In genomic region chr1:164455614-164456013, GRCm38 (mm10) we compare ENCODE assay signal across 8 mouse cellular contexts. TPM values are rescaled to one million over a fixed set of nuclear protein-coding genes. Genes with fewer than 3 reads are reported as not detected.
DNase-seq lines count a peak whose midpoint lies in the region; ATAC-seq and TF ChIP-seq lines count a peak whose summit lies in the region.

No protein-coding gene starts in this region.

- 45% methylated on average over 7 of the region's 7 CpGs for WGBS in lung, adult 2 months
- WGBS in hindbrain, embryonic 10.5 days = 73% methylated on average over 7 of the region's 7 CpGs
- WGBS in liver, postnatal 0 days (ENCODE audit: insufficient replicate concordance) = 48% methylated on average over 7 of the region's 7 CpGs

- peak; percentile 44 for TF ChIP-seq CTCF in lung, adult 2 months (IDR thresholded peaks at IDR 0.05; ENCODE audit: insufficient read depth, low read length)
- peak; percentile 60 for TF ChIP-seq CTCF in liver, postnatal 0 days (IDR thresholded peaks at IDR 0.05; ENCODE audit: low read depth)

- H3K4me1 ChIP-seq in lung, adult 2 months (ENCODE audit: control insufficient read depth, insufficient read depth, low read length) = no peaks in the 10 kb centered on the region; the same call in none of the 2 replicates
- H3K4me1 ChIP-seq in hindbrain, embryonic 10.5 days (replicated peaks) = peaks cover 51% of the 10 kb centered on the region
- H3K4me1 ChIP-seq in liver, postnatal 0 days (ENCODE audit: insufficient read depth) = peaks cover 20% of the 10 kb centered on the region

- ATAC-seq in liver, postnatal 0 days = no peak
- no peak for ATAC-seq in activated CD4-positive, CD25-positive, alpha-beta regulatory T cell, adult 4 months

- H3K36me3 ChIP-seq in hindbrain, embryonic 10.5 days = peaks cover 32% of the 10 kb centered on the region
- peaks cover 17% of the 10 kb centered on the region for H3K36me3 ChIP-seq in liver, postnatal 0 days (replicated peaks; ENCODE audit: insufficient read depth, low read length)

- H3K9me3 ChIP-seq in hindbrain, embryonic 10.5 days = no peaks in the 10 kb centered on the region
- H3K9me3 ChIP-seq in liver, postnatal 0 days (ENCODE audit: low read length) = no peaks in the 10 kb centered on the region

- H3K27ac ChIP-seq in hindbrain, embryonic 10.5 days = no peak overlapping the region
- peak overlapping the region; percentile 91 for H3K27ac ChIP-seq in liver, postnatal 0 days (ENCODE audit: low read depth)

- TF ChIP-seq EP300 in liver, postnatal 0 days (IDR thresholded peaks at IDR 0.05; ENCODE audit: low read depth) = no peak

- H3K4me3 ChIP-seq in lung, adult 2 months (replicated peaks; ENCODE audit: extremely low read depth, low read depth, low read length) = peak overlapping the region; percentile 66
- peak overlapping the region; percentile 74 for H3K4me3 ChIP-seq in hindbrain, embryonic 10.5 days
- peak overlapping the region; percentile 73 for H3K4me3 ChIP-seq in liver, postnatal 0 days (ENCODE audit: low read depth, low read length)

- TF ChIP-seq POLR2A in lung, adult 2 months (IDR thresholded peaks at IDR 0.05; ENCODE audit: borderline replicate concordance, extremely low read depth, low read depth, low read length) = 0 out of 2 replicates have a peak, but pooled peaks have one; percentile 15

- H3K4me2 ChIP-seq in liver, postnatal 0 days (ENCODE audit: low read depth, low read length) = peak overlapping the region; percentile 76

- H3K27me3 ChIP-seq in hindbrain, embryonic 10.5 days (ENCODE audit: insufficient read depth, poor library complexity, severe bottlenecking) = peaks cover 38% of the 10 kb centered on the region
- H3K27me3 ChIP-seq in liver, postnatal 0 days (ENCODE audit: insufficient read depth, low read length) = peaks cover 24% of the 10 kb centered on the region

- no peak for DNase-seq in lung, adult 2 months
- DNase-seq in lung, postnatal 25 days (ENCODE audit: low spot score) = no peak
- DNase-seq in cerebellum, postnatal 10 days = peak; percentile 68 to 73
- no peak for DNase-seq in hindbrain, embryonic 10.5 days (ENCODE audit: low spot score)
- DNase-seq in liver, postnatal 0 days = no peak
- peak; percentile 13 to 38 for DNase-seq in thymus, postnatal 36 days
- DNase-seq in urinary bladder, adult 2 months (ENCODE audit: low spot score) = no peak

- peak overlapping the region; percentile 81 for H3K9ac ChIP-seq in liver, postnatal 0 days (replicated peaks)

RNA-seq across cellular contexts. Expression of gene Atp1b1, which starts 2.5 kb away (rescaled TPM):
- polyA plus RNA-seq in lung, adult 2 months (2012; rRNA removed) = 121 and 173 TPM in 2 replicates
- polyA plus RNA-seq in hindbrain, embryonic 10.5 days (2016; fragmentation: Nextera tagmentation; extraction: Ambion mirVana) = 19.0 and 25.9 TPM in 2 replicates
- polyA plus RNA-seq in liver, postnatal 0 days (2015; fragmentation: Nextera tagmentation; extraction: Ambion mirVana) = 38.6 and 38.8 TPM in 2 replicates
- polyA plus RNA-seq in activated CD4-positive, CD25-positive, alpha-beta regulatory T cell, adult 4 months (2017; shearing (Covaris generic)) = 1 to 10 TPM; 1.7 to 2.2 TPM
- 39.7 and 43.4 TPM in 2 replicates for polyA plus RNA-seq in urinary bladder, adult 2 months (2012; rRNA removed)

Comparison
In these comparisons a context has a peak if more than half of its experiments do, and no peak if none do; other contexts are left out.
1. DNase-seq: peak in cerebellum, postnatal 10 days (2 of 2) and thymus, postnatal 36 days (2 of 2); none in lung, adult 2 months (single experiment), lung, postnatal 25 days (single experiment), hindbrain, embryonic 10.5 days (single experiment), liver, postnatal 0 days (single experiment) and urinary bladder, adult 2 months (single experiment).
2. Peak in every context shown above with its lines, with median percentiles within 50 percentile points of each other: H3K4me3 ChIP-seq.